Mouse (Mus musculus) A20 (cell line): ENCODE data around the gene Sntg2.
A peak's percentile ranks its signal among the peaks of the same experiment; 100 is the strongest.

ENCODE experiments used
- DNase-seq: peaks from one replicate; pipeline ENCODE4 v3.0.0-alpha.2; 2011; ENCODE audit warnings: low read depth, low spot score

Gene Sntg2

GRCm38 (mm10) chr12:30283741-30284140, 89.4 kb downstream of the Sntg2 start:
- DNase-seq = peak; percentile 89

- DNase-seq = no peak
Observed at GRCm38 (mm10) chr12:30272242-30272985, 100.8 kb downstream of the Sntg2 start.

GRCm38 (mm10) chr12:30264206-30264605, 109.0 kb downstream of the Sntg2 start:
- no peak for DNase-seq

GRCm38 (mm10) chr12:30261187-30261586, 112.0 kb downstream of the Sntg2 start:
- DNase-seq = no peak

GRCm38 (mm10) chr12:30258641-30259040, 114.5 kb downstream of the Sntg2 start:
- no peak for DNase-seq

GRCm38 (mm10) chr12:30257664-30258063, 115.5 kb downstream of the Sntg2 start:
- no peak for DNase-seq

- DNase-seq = no peak
Observed at GRCm38 (mm10) chr12:30256207-30256606, 117.0 kb downstream of the Sntg2 start.

GRCm38 (mm10) chr12:30254581-30254980, 118.6 kb downstream of the Sntg2 start:
- no peak for DNase-seq

GRCm38 (mm10) chr12:30252381-30252780, 120.8 kb downstream of the Sntg2 start:
- peak; percentile 76 for DNase-seq

- DNase-seq = peak; percentile 53
Observed at GRCm38 (mm10) chr12:30251283-30251829, 121.8 kb downstream of the Sntg2 start.

- no peak for DNase-seq
Observed at GRCm38 (mm10) chr12:30249068-30249467, 124.1 kb downstream of the Sntg2 start.

- DNase-seq = no peak
Observed at GRCm38 (mm10) chr12:30246286-30246945, 126.8 kb downstream of the Sntg2 start.

- DNase-seq = no peak
Observed at GRCm38 (mm10) chr12:30244194-30244593, 129.0 kb downstream of the Sntg2 start.

GRCm38 (mm10) chr12:30240891-30241290, 132.3 kb downstream of the Sntg2 start:
- no peak for DNase-seq

GRCm38 (mm10) chr12:30234940-30235339, 138.2 kb downstream of the Sntg2 start:
- DNase-seq = no peak

GRCm38 (mm10) chr12:30228004-30228403, 145.2 kb downstream of the Sntg2 start:
- DNase-seq = no peak

GRCm38 (mm10) chr12:30226247-30226646, 146.9 kb downstream of the Sntg2 start:
- no peak for DNase-seq

- DNase-seq = no peak
Observed at GRCm38 (mm10) chr12:30216762-30217441, 156.3 kb downstream of the Sntg2 start.

GRCm38 (mm10) chr12:30214761-30215160, 158.4 kb downstream of the Sntg2 start:
- no peak for DNase-seq

- no peak for DNase-seq
Observed at GRCm38 (mm10) chr12:30210388-30210787, 162.8 kb downstream of the Sntg2 start.

- no peak for DNase-seq
Observed at GRCm38 (mm10) chr12:30208527-30208926, 164.6 kb downstream of the Sntg2 start.

- DNase-seq = no peak
Observed at GRCm38 (mm10) chr12:30208087-30208486, 165.1 kb downstream of the Sntg2 start.
